Mouse (Mus musculus) bone marrow macrophage, adult 2 months (primary cell): ENCODE measurements around the gene C1qtnf5. TPM values are rescaled to one million over a fixed set of nuclear protein-coding genes. Genes with fewer than 3 reads are reported as not detected.

Experiments
- H3K27ac ChIP-seq: 2 replicates; pipeline ENCODE4 v1.5.1; 2012; ENCODE audit warnings: low read depth, low read length; ENCODE audit not compliant: insufficient read depth
- H3K4me1 ChIP-seq: 2 replicates; pipeline ENCODE4 v1.6.1; 2012; ENCODE audit warnings: low read length; ENCODE audit not compliant: control insufficient read depth, insufficient read depth
- H3K4me3 ChIP-seq: 2 replicates; pipeline ENCODE4 v1.5.1; 2012; ENCODE audit warnings: mild to moderate bottlenecking, low read length, moderate library complexity; ENCODE audit not compliant: insufficient read depth
- CTCF ChIP-seq: IDR thresholded peaks from 2 replicates; pipeline ENCODE4 v1.5.1; 2012; ENCODE audit warnings: low read depth, mild to moderate bottlenecking, low read length, moderate library complexity
- POLR2A ChIP-seq: IDR thresholded peaks from 2 replicates; pipeline ENCODE4 v1.6.1; 2012; ENCODE audit warnings: mild to moderate bottlenecking, low read depth, low read length, borderline replicate concordance
- polyA plus RNA-seq: library from polyadenylated mRNA; stranded (reverse); fragments of >200 nt; gene quantifications from 2 replicates; pipeline ENCODE4 v1.2.4, GENCODE M21; 2012; ENCODE audit not compliant: missing spikeins, insufficient read depth, insufficient read length

The C1qtnf5 gene
- polyA plus RNA-seq, result not detected in 2 replicates

DNA sequence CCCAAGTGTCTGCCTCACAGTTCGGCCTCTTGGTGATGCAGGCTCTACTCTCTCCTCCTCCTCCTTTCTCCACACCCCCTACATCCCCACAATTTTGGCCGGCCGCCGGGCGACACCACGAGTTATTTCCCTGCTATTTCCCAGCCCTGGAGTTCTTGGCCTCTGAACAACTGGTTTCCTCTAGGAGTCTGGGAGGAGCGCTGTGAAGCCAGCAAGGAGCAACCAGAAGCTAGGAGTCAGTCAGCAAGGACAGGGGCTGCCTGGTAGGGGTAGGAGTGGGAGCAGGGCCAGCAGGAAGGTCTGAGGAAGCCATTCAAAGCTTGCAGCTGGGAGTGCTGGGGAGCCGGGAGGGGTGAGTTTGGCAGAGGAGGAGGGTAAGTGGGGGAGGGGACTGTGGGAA, at the start of gene C1qtnf5:
Gene C1qtnf5 (plus strand): TSS at position 136 of the 400 bp plus-strand sequence.
- Histone ChIP-seq H3K27ac (no peak within 1 kb of the TSS), H3K4me3 (no peak within 1 kb of the TSS), H3K4me1 (peaks cover 4% of the 10 kb centered on the region; the same call in 1 of the 2 replicates)
- TF ChIP-seq POLR2A (no peak), CTCF (no peak)

DNA sequence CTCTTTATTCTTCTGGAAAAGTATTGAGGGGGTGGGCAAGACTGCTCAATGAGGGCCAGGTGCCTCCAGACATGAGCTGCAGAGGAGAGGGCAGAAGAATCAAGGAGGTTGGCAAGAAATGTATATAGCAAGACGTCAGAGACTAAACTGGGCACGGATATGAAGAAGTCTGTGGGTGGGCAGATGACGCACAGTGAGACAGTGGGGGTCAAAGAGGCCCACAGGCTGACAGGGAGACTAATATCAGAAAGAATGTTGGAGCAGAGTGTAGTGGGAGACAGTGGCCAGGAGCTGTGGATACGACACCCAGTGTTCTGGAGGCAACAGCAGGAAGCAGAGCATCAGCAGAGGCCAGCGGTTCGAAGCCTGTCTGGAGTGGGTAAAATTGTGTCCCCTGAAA, 48.4 kb upstream of the C1qtnf5 start:
- Histone ChIP-seq H3K4me3 (no peak overlapping the region), H3K27ac (no peak overlapping the region), H3K4me1 (no peaks in the 10 kb centered on the region)
- TF ChIP-seq POLR2A, result no peak
- TF ChIP-seq CTCF, result no peak

DNA sequence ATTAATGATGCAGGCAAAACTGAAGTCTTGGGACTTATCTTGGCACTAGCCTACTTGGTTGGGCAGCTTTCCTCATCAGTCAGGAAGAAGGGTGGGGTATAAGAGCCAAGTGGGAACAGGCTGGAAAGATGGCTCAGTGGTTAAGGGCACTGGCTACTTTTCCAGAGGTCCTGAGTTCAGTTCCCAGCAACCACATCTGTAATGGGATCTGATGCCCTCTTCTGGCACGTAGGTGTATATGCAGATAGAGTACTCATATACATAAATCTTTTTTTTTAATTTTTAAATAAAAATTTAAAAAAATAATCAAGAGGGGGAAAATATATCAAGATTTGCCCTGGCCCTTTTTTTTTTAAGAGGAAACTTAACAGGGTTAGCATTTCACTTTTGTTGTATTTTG, 41.9 kb upstream of the C1qtnf5 start:
- Histone ChIP-seq H3K4me3 (no peak overlapping the region), H3K27ac (no peak overlapping the region), H3K4me1 (peaks cover 4% of the 10 kb centered on the region; the same call in 1 of the 2 replicates)
- no peak for TF ChIP-seq CTCF
- TF ChIP-seq POLR2A, result no peak

GRCm38 (mm10) chr9:44066785-44067225, 40.2 kb upstream of the C1qtnf5 start, which contains the start of gene Usp2:
Gene Usp2, plus strand, starts transcription at chr9:44067021.
- Histone ChIP-seq H3K27ac (no peak within 1 kb of the TSS), H3K4me3 (peak within 1 kb of the TSS; percentile 62), H3K4me1 (peaks cover 4% of the 10 kb centered on the region; the same call in 1 of the 2 replicates)
- TF ChIP-seq POLR2A (no peak), CTCF (peak; percentile 34; the same call in 1 of the 2 replicates)

- TF ChIP-seq POLR2A (no peak), CTCF (no peak)
- H3K4me3 ChIP-seq, result peak overlapping the region; percentile 62
- no peak overlapping the region for H3K27ac ChIP-seq
- H3K4me1 ChIP-seq, result peaks cover 4% of the 10 kb centered on the region; the same call in 1 of the 2 replicates
Measured at GRCm38 (mm10) chr9:44067241-44067959, 39.6 kb upstream of the C1qtnf5 start.

DNA sequence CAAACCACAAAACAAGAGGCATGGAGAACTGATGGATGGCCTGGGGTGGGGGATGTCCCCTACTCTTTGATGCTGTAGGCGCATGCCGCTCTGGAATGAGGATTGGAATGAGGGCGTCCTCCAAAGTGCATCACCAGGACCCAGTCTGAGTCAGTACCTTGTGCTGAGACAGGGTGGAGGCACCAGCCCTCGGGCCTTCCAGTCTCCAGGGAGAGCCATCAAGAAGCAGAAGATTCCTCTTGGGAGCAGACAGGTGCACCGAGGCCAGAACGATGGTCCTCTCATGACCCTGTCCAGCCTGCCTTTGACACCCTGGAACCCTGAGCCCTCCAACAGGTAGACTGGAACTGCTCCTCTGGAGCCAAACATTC, 39.1 kb upstream of the C1qtnf5 start:
- Histone ChIP-seq H3K4me3 (no peak overlapping the region), H3K4me1 (peaks cover 4% of the 10 kb centered on the region; the same call in 1 of the 2 replicates), H3K27ac (no peak overlapping the region)
- TF ChIP-seq POLR2A (no peak), CTCF (no peak)

- H3K27ac ChIP-seq, result no peak overlapping the region
- peaks cover 4% of the 10 kb centered on the region; the same call in 1 of the 2 replicates for H3K4me1 ChIP-seq
- no peak overlapping the region for H3K4me3 ChIP-seq
- TF ChIP-seq POLR2A, result no peak
- TF ChIP-seq CTCF, result no peak
Measured at GRCm38 (mm10) chr9:44069252-44069651, 37.8 kb upstream of the C1qtnf5 start.

DNA sequence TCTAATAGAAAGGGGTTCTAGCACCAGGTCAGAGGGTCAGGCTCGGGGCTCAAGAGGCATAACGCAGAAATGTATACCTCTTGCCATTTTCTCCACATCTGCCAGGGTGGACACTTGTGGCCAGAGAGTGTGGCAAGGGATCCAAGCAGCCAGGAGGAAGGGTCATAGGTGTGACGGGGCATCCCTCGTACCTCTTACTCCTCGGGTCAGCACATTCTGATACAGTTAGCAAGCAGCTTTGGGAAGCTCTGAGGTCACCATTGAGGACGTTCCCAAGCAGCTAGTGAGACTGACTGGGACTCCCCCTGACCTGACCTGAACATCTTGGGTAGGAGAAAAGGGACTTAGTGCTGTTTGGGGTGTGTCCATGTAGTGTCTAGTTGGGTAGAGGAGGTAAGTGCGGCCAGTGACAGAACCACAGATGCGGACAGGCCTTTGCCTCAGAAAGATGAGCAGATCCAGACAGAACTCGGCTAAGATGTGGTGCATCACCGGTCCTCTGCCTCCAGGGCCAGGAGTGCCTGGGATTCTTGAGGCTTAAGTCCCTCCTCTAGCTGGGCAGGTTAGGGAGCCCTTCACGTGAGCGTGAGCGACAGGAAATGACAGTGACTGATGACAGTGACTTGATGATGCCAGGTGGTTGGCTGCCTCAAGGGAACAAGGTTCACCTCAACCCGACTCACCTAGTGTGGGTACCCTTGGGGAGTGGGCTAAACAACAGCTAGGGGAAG, 36.8 kb upstream of the C1qtnf5 start:
- peaks cover 4% of the 10 kb centered on the region; the same call in 1 of the 2 replicates for H3K4me1 ChIP-seq
- H3K4me3 ChIP-seq, result no peak overlapping the region
- H3K27ac ChIP-seq, result no peak overlapping the region
- no peak for TF ChIP-seq CTCF
- no peak for TF ChIP-seq POLR2A

- Histone ChIP-seq H3K27ac (no peak overlapping the region), H3K4me3 (no peak overlapping the region), H3K4me1 (peaks cover 4% of the 10 kb centered on the region; the same call in 1 of the 2 replicates)
- TF ChIP-seq CTCF (no peak), POLR2A (no peak)
Measured at GRCm38 (mm10) chr9:44070844-44071231, 36.2 kb upstream of the C1qtnf5 start.
